Mouse (Mus musculus): ENCODE results near the gene Fgfr2. TPM values are rescaled to one million over a fixed set of nuclear protein-coding genes. Genes with fewer than 3 reads are reported as not detected.

Fgfr2 gene
- polyA plus RNA-seq, 1 experiment from 2014 or later, result 106 TPM

DNA sequence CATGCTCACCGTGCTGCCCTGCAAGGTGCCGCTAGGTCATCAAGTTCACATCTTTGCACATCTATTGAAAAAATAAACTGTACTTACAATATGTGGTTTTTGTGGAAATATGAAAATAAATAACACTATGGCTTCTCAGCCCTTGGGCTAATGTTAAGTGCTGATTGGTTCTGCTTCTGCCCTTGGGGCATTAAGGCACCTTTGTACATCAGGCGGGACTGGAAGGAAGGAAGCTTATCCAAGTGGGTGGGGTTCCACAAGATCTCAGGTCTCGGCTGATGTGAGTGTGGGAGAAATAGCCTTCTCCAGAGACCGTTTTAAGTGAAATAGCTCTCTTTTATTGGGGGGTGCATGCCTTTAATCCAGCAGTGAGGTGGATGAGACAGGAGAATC, 730.1 kb downstream of the Fgfr2 start:
- Histone ChIP-seq H3K4me1 (ENCODE audit: control insufficient read depth, insufficient read depth, low read length) (peaks cover 3% of the 10 kb centered on the region; the same call in 1 of the 2 replicates), H3K9ac (ENCODE audit: low read depth, low read length) (no peak overlapping the region), H3K36me3 (ENCODE audit: control insufficient read depth, insufficient read depth, low read length) (no peaks in the 10 kb centered on the region), H3K27ac (replicated peaks; ENCODE audit: low read depth, low read length) (no peak overlapping the region), H3K4me2 (ENCODE audit: low read depth, low read length) (no peak overlapping the region), H3K4me3 (ENCODE audit: low read depth, low read length) (no peak overlapping the region), H3K9me3 (ENCODE audit: control insufficient read depth, low read length) (no peaks in the 10 kb centered on the region), H3K27me3 (replicated peaks; ENCODE audit: control insufficient read depth, insufficient read depth, low read length) (no peaks in the 10 kb centered on the region)
- ATAC-seq (ENCODE audit: low read depth) (no peak), DNase-seq (ENCODE audit: low spot score) (no peak)
- 67% methylated on average over 5 of the region's 5 CpGs for WGBS

DNA sequence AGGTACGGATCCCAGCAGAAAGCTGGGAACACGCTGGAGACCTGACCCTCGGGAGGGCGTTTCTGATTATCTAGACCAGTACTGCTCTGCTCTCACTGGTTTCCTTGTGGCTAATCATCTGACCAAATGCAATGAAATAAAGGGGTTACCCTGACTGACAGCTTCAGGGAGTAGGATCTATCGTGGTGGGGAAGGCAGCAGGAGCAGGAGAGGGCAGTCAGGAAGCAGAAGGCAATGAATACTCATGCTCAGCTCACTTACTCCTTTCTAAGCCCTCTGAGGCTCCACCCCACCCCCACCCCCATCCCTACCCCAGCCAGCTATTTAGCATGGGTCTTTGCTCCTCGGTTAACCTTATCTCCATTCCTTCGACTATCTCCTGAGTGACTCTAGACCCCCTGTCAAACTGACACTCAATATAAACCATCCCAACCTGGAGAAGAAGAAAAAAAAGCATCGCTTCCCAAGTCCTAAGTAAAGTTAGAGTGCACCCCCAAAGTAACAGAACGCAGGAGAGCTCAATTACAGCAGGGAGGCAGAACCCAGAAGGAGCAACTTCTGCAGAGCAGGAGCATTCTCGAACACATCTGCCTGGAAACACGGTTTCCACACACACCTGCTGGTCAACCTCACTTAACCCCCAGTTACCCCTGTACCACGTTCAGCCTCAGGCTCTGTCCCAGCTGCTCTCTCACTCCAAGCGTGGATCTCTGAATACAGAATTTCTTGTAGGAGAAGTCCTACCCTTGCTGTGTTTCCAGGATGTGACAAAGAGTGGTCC, 730.7 kb downstream of the Fgfr2 start:
- peaks cover 3% of the 10 kb centered on the region; the same call in 1 of the 2 replicates for H3K4me1 ChIP-seq (ENCODE audit: control insufficient read depth, insufficient read depth, low read length)
- no peak overlapping the region for H3K9ac ChIP-seq (ENCODE audit: low read depth, low read length)
- 64% methylated on average over 13 of the region's 13 CpGs for WGBS
- H3K27ac ChIP-seq (replicated peaks; ENCODE audit: low read depth, low read length), result no peak overlapping the region
- H3K4me3 ChIP-seq (ENCODE audit: low read depth, low read length), result no peak overlapping the region
- DNase-seq (ENCODE audit: low spot score) (no peak), ATAC-seq (ENCODE audit: low read depth) (no peak)
- no peak overlapping the region for H3K4me2 ChIP-seq (ENCODE audit: low read depth, low read length)
- H3K27me3 ChIP-seq (replicated peaks; ENCODE audit: control insufficient read depth, insufficient read depth, low read length), result no peaks in the 10 kb centered on the region
- H3K36me3 ChIP-seq (ENCODE audit: control insufficient read depth, insufficient read depth, low read length), result no peaks in the 10 kb centered on the region
- no peaks in the 10 kb centered on the region for H3K9me3 ChIP-seq (ENCODE audit: control insufficient read depth, low read length)

DNA sequence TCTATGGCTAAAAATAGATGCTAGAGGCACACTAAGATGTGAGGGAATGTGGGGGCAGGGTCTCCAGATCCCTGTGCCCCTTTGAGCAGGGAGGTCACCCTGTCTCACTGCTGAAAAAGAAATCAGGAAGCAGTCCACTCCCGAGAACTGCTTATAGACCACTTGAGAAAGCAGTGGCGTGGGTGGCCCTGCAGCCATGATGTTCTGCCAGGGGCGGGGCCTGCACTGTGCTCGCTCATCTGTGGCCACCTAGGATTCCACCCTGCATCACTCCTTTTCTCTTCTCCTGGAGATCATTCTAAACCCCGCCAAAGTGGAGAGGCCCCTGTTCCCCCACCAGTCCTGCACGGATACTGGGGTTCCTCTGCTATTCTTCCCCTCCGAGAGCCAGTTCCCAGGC, 733.7 kb downstream of the Fgfr2 start:
- Histone ChIP-seq H3K4me3 (ENCODE audit: low read depth, low read length) (no peak overlapping the region), H3K9ac (ENCODE audit: low read depth, low read length) (no peak overlapping the region), H3K36me3 (ENCODE audit: control insufficient read depth, insufficient read depth, low read length) (no peaks in the 10 kb centered on the region), H3K27ac (replicated peaks; ENCODE audit: low read depth, low read length) (no peak overlapping the region; the same call in 1 of the 2 replicates), H3K27me3 (replicated peaks; ENCODE audit: control insufficient read depth, insufficient read depth, low read length) (no peaks in the 10 kb centered on the region), H3K4me1 (ENCODE audit: control insufficient read depth, insufficient read depth, low read length) (peaks cover 6% of the 10 kb centered on the region), H3K9me3 (ENCODE audit: control insufficient read depth, low read length) (no peaks in the 10 kb centered on the region), H3K4me2 (ENCODE audit: low read depth, low read length) (no peak overlapping the region)
- DNase-seq (ENCODE audit: low spot score) (peak; percentile 48), ATAC-seq (ENCODE audit: low read depth) (no peak)
- WGBS, result 42% methylated on average over 7 of the region's 7 CpGs

DNA sequence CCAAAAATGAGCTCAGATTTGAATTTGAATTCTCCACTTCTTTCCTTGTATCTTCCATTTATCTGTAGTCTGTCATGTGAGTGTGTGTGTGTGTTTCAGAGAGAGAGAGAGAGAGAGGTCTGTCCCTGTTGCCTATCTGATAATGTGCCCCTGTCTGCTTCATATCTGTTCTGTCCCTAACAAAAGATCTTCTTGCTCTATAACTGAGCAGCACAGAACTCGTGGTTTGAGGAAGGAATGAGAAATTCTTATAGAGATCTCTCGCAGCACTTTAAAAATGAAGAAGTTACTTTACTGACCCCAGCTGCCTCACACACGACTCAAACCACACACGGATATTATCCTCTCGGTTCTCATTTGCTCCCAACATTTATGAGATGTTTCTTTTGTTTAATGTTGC, 735.6 kb downstream of the Fgfr2 start:
- DNase-seq (ENCODE audit: low spot score) (no peak), ATAC-seq (ENCODE audit: low read depth) (no peak)
- Histone ChIP-seq H3K27ac (replicated peaks; ENCODE audit: low read depth, low read length) (no peak overlapping the region), H3K4me3 (ENCODE audit: low read depth, low read length) (no peak overlapping the region), H3K36me3 (ENCODE audit: control insufficient read depth, insufficient read depth, low read length) (no peaks in the 10 kb centered on the region), H3K27me3 (replicated peaks; ENCODE audit: control insufficient read depth, insufficient read depth, low read length) (no peaks in the 10 kb centered on the region), H3K9me3 (ENCODE audit: control insufficient read depth, low read length) (no peaks in the 10 kb centered on the region), H3K4me2 (ENCODE audit: low read depth, low read length) (no peak overlapping the region), H3K4me1 (ENCODE audit: control insufficient read depth, insufficient read depth, low read length) (peaks cover 6% of the 10 kb centered on the region), H3K9ac (ENCODE audit: low read depth, low read length) (no peak overlapping the region)
- WGBS, result 61% methylated on average over 5 of the region's 5 CpGs

DNA sequence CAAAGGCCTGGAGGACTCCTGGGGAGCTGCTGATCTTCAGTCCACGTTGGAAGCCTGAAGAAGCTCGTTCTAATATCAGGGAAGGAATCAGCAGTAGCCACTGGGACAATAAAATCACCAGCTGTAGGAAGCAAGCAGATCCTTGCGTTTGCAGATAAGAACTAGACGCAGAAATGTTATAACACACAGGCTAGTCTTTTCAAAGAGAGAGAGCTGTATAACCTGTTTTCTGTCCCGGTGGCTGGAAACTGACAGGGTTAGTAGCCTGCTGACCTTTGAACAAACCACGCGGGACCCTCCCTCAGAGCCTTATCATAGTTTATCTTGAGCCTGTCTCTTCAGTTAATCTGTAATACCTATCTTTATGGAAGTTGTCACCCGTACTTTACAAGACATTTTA, 736.8 kb downstream of the Fgfr2 start:
- ATAC-seq (ENCODE audit: low read depth) (no peak), DNase-seq (ENCODE audit: low spot score) (no peak)
- Histone ChIP-seq H3K36me3 (ENCODE audit: control insufficient read depth, insufficient read depth, low read length) (no peaks in the 10 kb centered on the region), H3K4me1 (ENCODE audit: control insufficient read depth, insufficient read depth, low read length) (peaks cover 6% of the 10 kb centered on the region), H3K9ac (ENCODE audit: low read depth, low read length) (no peak overlapping the region), H3K4me3 (ENCODE audit: low read depth, low read length) (no peak overlapping the region), H3K4me2 (ENCODE audit: low read depth, low read length) (no peak overlapping the region), H3K27me3 (replicated peaks; ENCODE audit: control insufficient read depth, insufficient read depth, low read length) (no peaks in the 10 kb centered on the region), H3K9me3 (ENCODE audit: control insufficient read depth, low read length) (no peaks in the 10 kb centered on the region), H3K27ac (replicated peaks; ENCODE audit: low read depth, low read length) (no peak overlapping the region)
- 36% methylated on average over 8 of the region's 8 CpGs for WGBS

DNA sequence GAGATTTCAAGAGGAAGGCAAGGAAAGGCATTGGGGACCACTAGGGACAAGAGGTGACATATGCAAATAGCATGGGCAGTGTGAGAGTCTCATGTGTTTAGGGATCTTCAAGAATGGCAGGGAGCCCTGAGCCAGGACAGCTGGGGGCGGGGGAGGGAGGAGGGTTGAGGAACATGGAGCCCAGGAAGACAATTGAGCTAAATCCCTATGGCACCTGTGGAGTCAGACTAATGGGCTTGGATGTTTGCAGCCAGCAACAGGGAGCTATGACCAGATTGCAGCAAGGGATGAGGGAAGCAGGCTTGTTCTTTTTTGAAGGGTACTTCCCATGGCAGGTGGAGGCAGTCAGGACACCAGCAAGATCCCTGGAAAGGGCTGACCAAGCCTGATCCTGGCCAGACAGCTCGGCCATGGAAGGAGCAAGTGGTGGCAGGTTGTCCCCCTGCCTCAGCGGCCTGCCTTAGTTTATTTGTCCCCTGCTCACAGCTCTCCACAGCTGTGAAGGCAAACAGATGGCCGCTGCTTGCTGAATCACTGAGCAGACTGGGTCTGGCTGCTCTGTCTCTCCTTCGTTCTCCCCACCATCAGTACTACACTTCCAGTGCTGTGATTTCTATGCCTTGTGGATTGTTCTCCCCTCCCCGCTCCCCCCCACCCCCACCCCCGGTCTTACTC, 737.6 kb downstream of the Fgfr2 start:
- H3K36me3 ChIP-seq (ENCODE audit: control insufficient read depth, insufficient read depth, low read length), result no peaks in the 10 kb centered on the region
- 47% methylated on average over 6 of the region's 7 CpGs for WGBS
- H3K9me3 ChIP-seq (ENCODE audit: control insufficient read depth, low read length), result no peaks in the 10 kb centered on the region
- H3K27ac ChIP-seq (replicated peaks; ENCODE audit: low read depth, low read length), result no peak overlapping the region; the same call in 1 of the 2 replicates
- H3K9ac ChIP-seq (ENCODE audit: low read depth, low read length), result no peak overlapping the region
- ATAC-seq (ENCODE audit: low read depth) (peak; percentile 50; the same call in 1 of the 2 replicates), DNase-seq (ENCODE audit: low spot score) (peak; percentile 8)
- peaks cover 6% of the 10 kb centered on the region for H3K4me1 ChIP-seq (ENCODE audit: control insufficient read depth, insufficient read depth, low read length)
- no peak overlapping the region for H3K4me2 ChIP-seq (ENCODE audit: low read depth, low read length)
- no peaks in the 10 kb centered on the region for H3K27me3 ChIP-seq (replicated peaks; ENCODE audit: control insufficient read depth, insufficient read depth, low read length)
- H3K4me3 ChIP-seq (ENCODE audit: low read depth, low read length), result no peak overlapping the region

DNA sequence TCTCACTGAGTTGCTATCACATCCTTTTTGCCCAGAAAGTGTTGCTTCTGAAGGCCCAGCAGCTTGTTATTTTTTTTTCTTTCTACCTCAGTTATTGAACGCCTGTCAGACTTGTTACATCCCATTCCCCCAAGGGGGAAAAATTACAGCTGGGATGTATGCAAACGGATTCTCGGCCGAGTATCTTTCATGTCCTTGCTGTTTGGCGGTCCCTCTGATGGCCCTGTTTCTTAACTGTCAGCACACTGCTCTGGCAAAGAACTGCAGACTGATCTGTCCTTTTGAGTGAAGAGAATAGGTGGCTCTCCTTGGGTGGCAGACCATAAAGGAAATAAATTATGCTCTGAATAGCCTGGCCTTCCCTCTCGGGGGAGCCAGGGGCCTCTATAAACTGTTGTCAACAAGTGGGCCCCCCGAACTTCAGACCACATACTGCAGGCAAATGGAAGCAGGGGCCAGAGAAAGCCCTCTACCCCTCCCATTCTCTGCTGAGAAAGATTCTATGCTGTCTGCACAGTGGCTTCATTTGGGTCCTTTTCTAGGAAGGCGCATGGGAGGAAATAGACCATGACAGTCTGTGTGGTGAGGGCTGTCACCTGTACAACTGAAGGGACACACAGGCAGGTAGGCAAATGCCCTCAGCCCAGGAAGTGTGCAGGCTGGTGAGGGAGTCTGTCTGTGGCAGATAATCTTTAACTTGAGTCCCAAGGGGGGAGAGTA, 738.3 kb downstream of the Fgfr2 start:
- ATAC-seq (ENCODE audit: low read depth), result no peak
- no peaks in the 10 kb centered on the region for H3K27me3 ChIP-seq (replicated peaks; ENCODE audit: control insufficient read depth, insufficient read depth, low read length)
- WGBS, result 35% methylated on average over 8 of the region's 8 CpGs

DNA sequence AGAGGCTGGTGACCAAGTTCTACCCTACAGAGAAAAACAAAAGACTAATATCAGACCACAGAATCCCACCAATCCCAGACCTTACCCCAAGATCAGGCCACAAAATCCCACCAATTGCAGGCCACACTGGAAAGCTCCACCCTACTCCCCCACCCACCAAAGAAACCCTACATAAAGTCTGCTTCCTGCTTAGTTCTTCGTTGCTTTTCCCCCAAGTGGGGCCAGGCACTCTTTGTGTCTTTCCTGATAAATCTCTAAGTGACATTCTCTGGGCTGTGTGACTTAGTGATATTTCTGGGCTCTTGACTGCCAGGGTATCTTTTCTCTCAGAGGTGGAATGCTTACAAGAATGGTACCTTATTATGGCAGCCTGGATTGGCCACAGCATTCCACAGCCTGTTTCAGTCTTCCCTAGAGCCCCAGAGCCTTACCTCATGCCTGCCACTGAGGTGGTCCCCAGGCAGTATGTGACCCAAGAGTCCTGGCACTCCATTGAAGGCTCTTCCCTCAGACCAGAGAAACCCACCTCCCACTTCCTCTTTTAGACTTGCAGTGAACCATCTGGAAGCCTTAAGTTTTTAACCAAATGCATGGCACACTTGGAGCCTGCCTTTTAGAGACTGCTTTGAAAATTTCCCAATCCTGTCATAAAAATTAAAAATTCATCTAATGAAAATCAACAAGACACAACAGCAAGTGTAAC, 742.4 kb downstream of the Fgfr2 start:
- H3K36me3 ChIP-seq (ENCODE audit: control insufficient read depth, insufficient read depth, low read length), result no peaks in the 10 kb centered on the region
- 35% methylated on average over 1 of the region's 1 CpGs for WGBS
- DNase-seq (ENCODE audit: low spot score), result no peak
- H3K27me3 ChIP-seq (replicated peaks; ENCODE audit: control insufficient read depth, insufficient read depth, low read length), result no peaks in the 10 kb centered on the region
- no peaks in the 10 kb centered on the region for H3K4me1 ChIP-seq (ENCODE audit: control insufficient read depth, insufficient read depth, low read length)
- H3K4me2 ChIP-seq (ENCODE audit: low read depth, low read length), result no peak overlapping the region
- H3K27ac ChIP-seq (replicated peaks; ENCODE audit: low read depth, low read length), result no peak overlapping the region
- H3K9me3 ChIP-seq (ENCODE audit: control insufficient read depth, low read length), result no peaks in the 10 kb centered on the region
- H3K9ac ChIP-seq (ENCODE audit: low read depth, low read length), result no peak overlapping the region
- ATAC-seq (ENCODE audit: low read depth), result no peak
- H3K4me3 ChIP-seq (ENCODE audit: low read depth, low read length), result no peak overlapping the region

More for the DNA sequence above, 738.3 kb downstream of the Fgfr2 start:
- H3K36me3 ChIP-seq (ENCODE audit: control insufficient read depth, insufficient read depth, low read length), result no peaks in the 10 kb centered on the region
- H3K4me2 ChIP-seq (ENCODE audit: low read depth, low read length), result no peak overlapping the region
- H3K27ac ChIP-seq (replicated peaks; ENCODE audit: low read depth, low read length), result no peak overlapping the region
- H3K9ac ChIP-seq (ENCODE audit: low read depth, low read length), result no peak overlapping the region
- peaks cover 6% of the 10 kb centered on the region for H3K4me1 ChIP-seq (ENCODE audit: control insufficient read depth, insufficient read depth, low read length)
- no peaks in the 10 kb centered on the region for H3K9me3 ChIP-seq (ENCODE audit: control insufficient read depth, low read length)
- peak; percentile 58 for DNase-seq (ENCODE audit: low spot score)
- no peak overlapping the region for H3K4me3 ChIP-seq (ENCODE audit: low read depth, low read length)
